Mouse (Mus musculus) liver, embryonic 14.5 days (tissue): ENCODE data around the gene Vcam1.

Experiments used
- CTCF ChIP-seq: IDR thresholded peaks from 2 replicates; pipeline ENCODE4 v1.5.1; 2016; ENCODE audit warnings: antibody characterized with exemption, low read depth, control low read depth
- EP300 ChIP-seq: IDR thresholded peaks from 2 replicates; pipeline ENCODE4 v1.6.1; 2016; ENCODE audit warnings: antibody characterized with exemption, low read depth

DNA sequence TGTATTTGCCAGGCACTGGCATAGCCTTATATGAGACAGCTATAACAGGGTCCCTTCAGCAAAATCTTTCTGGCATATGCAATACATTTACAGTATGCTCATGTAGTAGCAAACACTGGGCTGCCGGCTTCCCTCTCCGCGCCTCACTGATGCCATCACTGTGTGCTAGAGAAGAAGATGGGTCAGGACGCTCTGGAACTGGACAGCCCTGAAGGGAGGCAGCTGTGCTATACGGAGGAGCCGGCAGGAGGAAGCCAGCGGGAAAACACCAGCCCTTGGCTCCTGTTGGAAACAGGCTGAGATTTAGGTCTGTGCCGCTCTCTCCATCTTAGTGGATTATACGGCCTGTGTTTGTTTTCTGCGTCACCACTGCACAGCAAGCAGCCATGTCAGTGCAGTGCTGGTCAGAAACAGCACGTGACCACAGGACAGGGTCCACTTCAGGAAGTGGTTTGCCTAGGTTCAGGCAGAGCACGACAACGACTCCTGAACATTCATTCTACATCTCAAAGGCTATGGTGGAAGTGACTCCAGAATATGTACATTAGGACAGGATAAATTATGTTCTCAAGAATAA is 20.7 kb upstream of the Vcam1 start:
- no peak for TF ChIP-seq EP300
- no peak for TF ChIP-seq CTCF
